Mouse (Mus musculus) frontal cortex, postnatal 36 days (tissue): ENCODE results near the gene Iba57.

Source experiments
- DNase-seq, 2 experiments: peaks; one replicate each; pipeline ENCODE4 v3.0.0; 2022; ENCODE audit warnings: low spot score in 2 of 2

Gene Iba57

DNA sequence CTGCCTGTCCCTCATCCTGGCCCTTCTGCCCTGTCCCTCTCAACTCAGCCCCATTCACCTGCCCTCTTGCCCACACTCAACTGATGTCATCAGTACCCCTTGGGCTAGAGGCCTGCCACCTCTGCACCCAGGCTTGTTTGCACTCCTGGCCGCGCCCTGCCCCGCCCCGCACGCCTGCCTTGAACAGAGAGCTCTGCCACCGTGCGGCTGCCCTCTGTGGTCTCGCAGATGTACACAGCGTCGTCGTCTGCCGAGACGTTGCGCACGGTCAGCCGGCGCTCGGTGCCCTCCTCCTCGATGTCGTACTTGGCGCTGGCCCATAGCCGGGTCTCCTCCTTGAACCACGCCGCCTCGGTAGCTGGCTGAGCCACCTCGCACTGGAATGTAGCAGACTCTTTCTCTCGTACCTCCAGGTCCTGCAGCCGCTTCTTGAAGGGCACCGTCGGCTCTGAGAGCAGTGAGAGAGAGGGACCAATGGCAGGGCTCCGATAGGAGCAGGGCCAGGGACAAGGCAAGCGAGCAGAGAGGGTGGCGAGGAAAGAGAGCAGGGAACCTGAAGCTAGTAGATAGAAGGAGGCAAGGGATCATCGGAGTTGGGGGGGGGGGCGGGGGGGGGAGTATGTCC lies 29.1 kb downstream of the Iba57 start:
- no peak for DNase-seq

DNA sequence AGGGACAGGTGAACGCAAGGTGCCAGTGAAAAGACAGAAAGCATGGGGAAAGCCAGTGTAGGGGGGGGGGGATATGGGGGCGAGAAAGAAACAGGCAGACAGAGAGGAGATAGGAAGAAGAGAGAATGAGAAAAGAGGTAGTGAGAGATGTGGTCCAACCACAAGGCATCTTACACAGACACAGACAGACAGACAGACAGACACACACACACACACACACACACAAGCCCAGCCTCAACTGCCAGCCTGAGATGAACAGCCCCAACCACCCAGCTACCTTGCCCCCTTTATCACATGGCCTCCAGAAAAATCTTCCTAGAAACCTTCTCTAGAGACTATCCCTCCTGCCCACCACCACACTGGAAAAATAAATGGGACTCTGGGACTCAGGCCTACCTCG lies 31.5 kb downstream of the Iba57 start:
- DNase-seq: no peak

DNA sequence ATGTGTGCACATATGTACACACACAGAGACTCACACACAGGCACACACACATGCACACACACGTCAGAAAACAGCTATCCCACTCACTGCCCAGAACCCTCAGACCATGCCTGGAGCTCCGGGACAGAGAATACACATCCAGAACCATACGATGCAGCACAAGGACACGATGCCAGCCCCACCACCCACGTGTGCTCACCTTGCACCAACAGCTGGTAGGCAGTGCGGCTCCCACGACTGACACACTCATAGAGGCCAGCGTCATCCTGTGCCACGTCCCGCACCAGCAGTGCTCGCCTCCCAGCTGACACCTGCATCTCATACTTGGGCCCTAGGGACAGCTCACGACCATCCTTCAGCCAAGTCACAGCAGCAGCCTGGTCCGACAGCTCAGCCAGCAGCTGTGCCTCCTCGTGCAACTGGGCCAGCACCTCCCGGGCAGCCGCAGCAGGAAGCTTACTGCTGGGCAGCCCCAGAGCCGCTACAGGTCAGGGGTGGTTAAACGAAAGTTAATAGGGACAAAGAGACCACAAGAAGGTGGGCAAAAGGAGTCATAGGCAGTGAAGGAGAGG lies 32.1 kb downstream of the Iba57 start:
- DNase-seq: no peak

DNA sequence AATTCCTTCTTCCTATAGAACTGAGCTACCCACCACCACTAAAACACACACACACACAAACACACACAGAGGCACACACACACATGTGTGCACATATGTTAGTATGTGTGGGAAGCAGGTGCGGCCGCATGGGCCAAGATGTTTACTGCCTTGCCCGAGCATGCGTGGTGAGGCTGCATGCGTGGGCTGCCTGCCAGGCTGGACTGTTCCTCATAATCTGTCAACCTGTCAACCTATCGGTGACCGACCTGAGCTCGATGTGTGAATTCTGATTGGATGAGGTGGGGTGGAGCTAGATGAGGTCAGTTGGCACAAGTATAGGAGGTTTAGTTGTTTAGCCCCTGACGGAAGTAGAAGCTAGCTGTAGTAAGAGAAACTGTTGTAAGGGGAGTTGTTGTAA lies 32.8 kb downstream of the Iba57 start:
- no peak for DNase-seq

DNA sequence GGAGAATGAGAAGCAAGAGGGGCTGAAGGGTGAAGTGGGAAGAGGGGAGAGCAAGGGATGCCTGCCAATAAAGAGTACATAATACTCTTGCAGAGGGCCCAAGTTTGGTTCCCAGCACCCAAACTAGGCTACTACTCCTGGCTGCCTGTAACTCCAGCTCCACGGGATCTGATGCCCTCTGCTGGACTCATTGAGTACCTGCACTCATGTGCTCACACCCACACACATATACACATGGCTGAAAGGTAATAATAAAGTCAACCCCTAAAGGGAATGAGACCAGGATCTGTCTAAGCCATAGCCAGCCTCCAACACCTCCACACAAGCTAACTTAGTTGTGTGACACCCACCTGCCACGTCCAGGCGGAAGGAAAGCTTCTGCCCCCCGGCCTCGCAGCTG lies 57.6 kb downstream of the Iba57 start:
- no peak for DNase-seq
